Mouse (Mus musculus): ENCODE data around the gene Pgam2. TPM values are rescaled to one million over a fixed set of nuclear protein-coding genes. Genes with fewer than 3 reads are reported as not detected.

Gene Pgam2
- total and polyA plus RNA-seq, 3 experiments: 0.58 to 1.8 TPM; not detected in 1

DNA sequence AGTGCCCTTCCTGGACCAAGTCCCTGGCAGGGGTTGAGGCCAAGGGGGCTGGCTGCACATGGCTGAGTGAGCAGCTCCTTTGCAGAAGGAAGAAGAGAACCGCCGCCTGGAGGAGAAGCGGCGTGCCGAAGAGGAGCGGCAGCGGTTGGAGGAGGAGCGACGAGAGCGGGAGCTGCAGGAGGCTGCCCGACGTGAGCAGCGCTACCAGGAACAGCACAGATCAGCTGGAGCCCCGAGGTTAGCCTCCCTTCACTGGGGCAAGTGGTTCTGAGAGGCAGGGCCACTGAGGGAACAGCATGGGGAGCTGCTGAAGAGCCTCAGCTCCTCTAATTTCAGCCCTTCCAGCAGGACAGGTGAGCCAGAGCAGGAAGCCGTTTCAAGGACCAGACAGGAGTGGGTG lies 6.6 kb downstream of the Pgam2 start:
- TF ChIP-seq ZC3H11A (IDR thresholded peaks at IDR 0.05; ENCODE audit: low read depth, low read length): no peak
- no peak for TF ChIP-seq EP300 (IDR thresholded peaks at IDR 0.05; ENCODE audit: low read depth in 1 of 2, low read length in 2 of 2)
- TF ChIP-seq ETS1 (IDR thresholded peaks at IDR 0.05; ENCODE audit: low read depth, low read length): no peak
- no peak for TF ChIP-seq TAL1 (IDR thresholded peaks at IDR 0.05; ENCODE audit: low read length)
- TF ChIP-seq ZMIZ1 (IDR thresholded peaks at IDR 0.05; ENCODE audit: low read depth, low read length): no peak
- TF ChIP-seq GATA1 (IDR thresholded peaks at IDR 0.05; ENCODE audit: low read depth, low read length): no peak
- TF ChIP-seq USF2 (IDR thresholded peaks at IDR 0.05; ENCODE audit: borderline replicate concordance in 1 of 2, insufficient read depth in 1 of 2, low read depth in 1 of 2, low read length in 2 of 2): no peak
- no peak for TF ChIP-seq NELFE (IDR thresholded peaks at IDR 0.05; ENCODE audit: low read depth, low read length)
- TF ChIP-seq MEF2A (IDR thresholded peaks at IDR 0.05; ENCODE audit: extremely low read depth, insufficient replicate concordance, low read depth, low read length, poor library complexity, severe bottlenecking): no peak
- TF ChIP-seq JUND (IDR thresholded peaks at IDR 0.05; ENCODE audit: low read depth, low read length): no peak
- TF ChIP-seq BHLHE40 (IDR thresholded peaks at IDR 0.05; ENCODE audit: borderline replicate concordance, low read depth, low read length): no peak
- no peak for TF ChIP-seq GABPA (IDR thresholded peaks at IDR 0.05; ENCODE audit: low read depth, low read length)
- TF ChIP-seq SMC3 (IDR thresholded peaks at IDR 0.05; ENCODE audit: low read depth, low read length): no peak
- TF ChIP-seq RAD21 (IDR thresholded peaks at IDR 0.05; ENCODE audit: low read depth, low read length): no peak
- no peak for TF ChIP-seq USF1 (IDR thresholded peaks at IDR 0.05; ENCODE audit: low read depth, low read length)
- no peak for TF ChIP-seq MXI1 (IDR thresholded peaks at IDR 0.05; ENCODE audit: low read depth, low read length)
- TF ChIP-seq UBTF (IDR thresholded peaks at IDR 0.05; ENCODE audit: borderline replicate concordance, insufficient read depth, low read depth, low read length): no peak
- TF ChIP-seq MAX (IDR thresholded peaks at IDR 0.05; ENCODE audit: low read length): no peak
- H3K9ac ChIP-seq (ENCODE audit: control insufficient read depth, low read depth, low read length, poor library complexity, severe bottlenecking): no peak overlapping the region
- H3K9me3 ChIP-seq (replicated peaks; ENCODE audit: insufficient read depth, low read length): no peaks in the 10 kb centered on the region
- no peak overlapping the region for H3K4me3 ChIP-seq (ENCODE audit: control insufficient read depth in 1 of 2, insufficient read depth in 1 of 2, low read depth in 2 of 2, low read length in 2 of 2)
- DNase-seq (ENCODE audit: low read depth, low spot score): no peak
- no peak overlapping the region for H3K27ac ChIP-seq (ENCODE audit: control insufficient read depth, low read depth, low read length)
- H3K27me3 ChIP-seq (ENCODE audit: control insufficient read depth in 1 of 2, insufficient read depth in 2 of 2, low read length in 2 of 2): no peaks in the 10 kb centered on the region
- no peaks in the 10 kb centered on the region for H3K79me2 ChIP-seq (ENCODE audit: control insufficient read depth, insufficient read depth, low read length, poor library complexity)
- H3K4me1 ChIP-seq (ENCODE audit: control insufficient read depth in 1 of 2, insufficient read depth in 2 of 2, low read length in 2 of 2): 0 out of 4 replicates have a peak, but pooled peaks cover 0 to under 1% of the 10 kb centered on the region in 2 experiments
- peaks cover 0 to 6% of the 10 kb centered on the region in 2 experiments; a peak in 2 of 4 replicates for H3K36me3 ChIP-seq (ENCODE audit: control insufficient read depth in 1 of 2, insufficient read depth in 2 of 2, low read length in 2 of 2)

DNA sequence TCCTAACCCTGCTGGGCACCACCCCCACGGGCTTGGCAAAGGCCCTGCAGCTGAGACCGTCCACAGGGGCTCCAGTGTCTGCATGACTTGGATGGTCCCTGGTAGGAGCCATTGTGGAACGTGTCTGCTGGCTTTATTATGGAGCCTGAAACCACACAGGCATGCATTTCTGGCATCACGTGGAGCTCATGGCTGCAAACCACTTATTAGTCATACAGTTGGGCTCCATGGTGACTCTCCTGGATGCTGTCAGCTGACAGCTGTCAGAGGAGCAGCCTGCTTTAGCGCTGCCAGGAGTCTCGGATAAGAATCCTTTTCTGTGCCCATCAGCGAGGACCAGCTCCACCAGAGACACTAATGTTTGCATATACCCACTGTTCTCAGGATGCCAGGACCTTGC lies 7.8 kb downstream of the Pgam2 start:
- H3K27ac ChIP-seq (ENCODE audit: control insufficient read depth, low read depth, low read length): no peak overlapping the region
- no peaks in the 10 kb centered on the region for H3K9me3 ChIP-seq (replicated peaks; ENCODE audit: insufficient read depth, low read length)
- no peaks in the 10 kb centered on the region; the same call in 1 of the 2 replicates for H3K79me2 ChIP-seq (ENCODE audit: control insufficient read depth, insufficient read depth, low read length, poor library complexity)
- H3K36me3 ChIP-seq (ENCODE audit: control insufficient read depth in 1 of 2, insufficient read depth in 2 of 2, low read length in 2 of 2): peaks cover 0 to 6% of the 10 kb centered on the region in 2 experiments; a peak in 2 of 4 replicates
- no peak overlapping the region for H3K9ac ChIP-seq (ENCODE audit: control insufficient read depth, low read depth, low read length, poor library complexity, severe bottlenecking)
- DNase-seq (ENCODE audit: low read depth, low spot score): no peak
- H3K4me3 ChIP-seq (ENCODE audit: control insufficient read depth in 1 of 2, insufficient read depth in 1 of 2, low read depth in 2 of 2, low read length in 2 of 2): no peak overlapping the region
- H3K4me1 ChIP-seq (ENCODE audit: control insufficient read depth in 1 of 2, insufficient read depth in 2 of 2, low read length in 2 of 2): no peaks in the 10 kb centered on the region
- TF ChIP-seq NELFE (IDR thresholded peaks at IDR 0.05; ENCODE audit: low read depth, low read length): no peak
- TF ChIP-seq SIN3A (IDR thresholded peaks at IDR 0.05; ENCODE audit: low read length): no peak
- no peak for TF ChIP-seq RAD21 (IDR thresholded peaks at IDR 0.05; ENCODE audit: low read depth, low read length)
- TF ChIP-seq KAT2A (conservative IDR thresholded peaks at IDR 0.05; ENCODE audit: low read depth, low read length): no peak
- TF ChIP-seq E2F4 (IDR thresholded peaks at IDR 0.05; ENCODE audit: borderline replicate concordance, low read depth, low read length): no peak
- no peak for TF ChIP-seq GATA1 (IDR thresholded peaks at IDR 0.05; ENCODE audit: low read depth, low read length)
- no peak for TF ChIP-seq ZC3H11A (IDR thresholded peaks at IDR 0.05; ENCODE audit: low read depth, low read length)
- no peak for TF ChIP-seq MYB (IDR thresholded peaks at IDR 0.05; ENCODE audit: low read depth, low read length)
- no peak for TF ChIP-seq POLR2A (IDR thresholded peaks at IDR 0.05; ENCODE audit: control insufficient read depth in 1 of 2, insufficient read depth in 1 of 2, low read depth in 1 of 2, low read length in 2 of 2, poor library complexity in 1 of 2)
- TF ChIP-seq CHD2 (IDR thresholded peaks at IDR 0.05; ENCODE audit: low read length): no peak
- TF ChIP-seq ZMIZ1 (IDR thresholded peaks at IDR 0.05; ENCODE audit: low read depth, low read length): no peak
- TF ChIP-seq MAZ (IDR thresholded peaks at IDR 0.05; ENCODE audit: low read depth, low read length): no peak
- TF ChIP-seq UBTF (IDR thresholded peaks at IDR 0.05; ENCODE audit: borderline replicate concordance, insufficient read depth, low read depth, low read length): no peak
- TF ChIP-seq NRF1 (IDR thresholded peaks at IDR 0.05; ENCODE audit: insufficient read depth, low read depth, low read length, poor library complexity, severe bottlenecking): no peak
- no peak for TF ChIP-seq TAL1 (IDR thresholded peaks at IDR 0.05; ENCODE audit: low read length)
- no peak for TF ChIP-seq ELF1 (IDR thresholded peaks at IDR 0.05; ENCODE audit: low read depth, low read length)
- TF ChIP-seq BHLHE40 (IDR thresholded peaks at IDR 0.05; ENCODE audit: borderline replicate concordance, low read depth, low read length): no peak
- TF ChIP-seq RCOR1 (IDR thresholded peaks at IDR 0.05; ENCODE audit: low read depth, low read length): no peak
- TF ChIP-seq JUND (IDR thresholded peaks at IDR 0.05; ENCODE audit: low read depth, low read length): no peak
- TF ChIP-seq USF1 (IDR thresholded peaks at IDR 0.05; ENCODE audit: low read depth, low read length): no peak
- no peaks in the 10 kb centered on the region for H3K27me3 ChIP-seq (ENCODE audit: control insufficient read depth in 1 of 2, insufficient read depth in 2 of 2, low read length in 2 of 2)
